Mouse (Mus musculus): ENCODE measurements around the gene Surf2. TPM values are rescaled to one million over a fixed set of nuclear protein-coding genes. Genes with fewer than 3 reads are reported as not detected.

The Surf2 gene
- polyA plus RNA-seq, 1 experiment from 2014 or later = 38.1 TPM

GRCm38 (mm10) chr2:26902467-26903220 is 13.5 kb upstream of the Surf2 start, which contains the start of gene Surf6:
Gene Surf6, minus strand, starts transcription at chr2:26902879.
- peaks cover 32% of the 10 kb centered on the region for H3K36me3 ChIP-seq (ENCODE audit: control insufficient read depth, insufficient read depth)

GRCm38 (mm10) chr2:26903311-26903710 is 12.9 kb upstream of the Surf2 start:
- H3K4me1 ChIP-seq (ENCODE audit: control insufficient read depth, insufficient read depth, low read length) = peaks cover 11% of the 10 kb centered on the region
- 14% methylated on average over 7 of the region's 7 CpGs for WGBS
- peak overlapping the region; percentile 61 for H3K4me3 ChIP-seq (ENCODE audit: low read length)
- peak overlapping the region; percentile 74 for H3K9ac ChIP-seq (ENCODE audit: low read length)
- H3K36me3 ChIP-seq (ENCODE audit: control insufficient read depth, insufficient read depth) = peaks cover 33% of the 10 kb centered on the region
- H3K27ac ChIP-seq (ENCODE audit: low read length) = peak overlapping the region; percentile 65
- ATAC-seq (replicated peaks; ENCODE audit: extremely low read depth, insufficient read depth, low FRiP score) = no peak
- H3K4me2 ChIP-seq (ENCODE audit: low read depth, low read length) = peak overlapping the region; percentile 73
- H3K27me3 ChIP-seq (ENCODE audit: control insufficient read depth, insufficient read depth, low read length) = no peaks in the 10 kb centered on the region
- no peaks in the 10 kb centered on the region for H3K9me3 ChIP-seq (replicated peaks; ENCODE audit: control insufficient read depth, low read length)

More at GRCm38 (mm10) chr2:26902467-26903220, 13.5 kb upstream of the Surf2 start, which contains the start of gene Surf6:
- H3K9me3 ChIP-seq (replicated peaks; ENCODE audit: control insufficient read depth, low read length) = no peaks in the 10 kb centered on the region
- H3K4me1 ChIP-seq (ENCODE audit: control insufficient read depth, insufficient read depth, low read length) = peaks cover 11% of the 10 kb centered on the region
- ATAC-seq (replicated peaks; ENCODE audit: extremely low read depth, insufficient read depth, low FRiP score) = peak; percentile 93
- no peaks in the 10 kb centered on the region for H3K27me3 ChIP-seq (ENCODE audit: control insufficient read depth, insufficient read depth, low read length)
- H3K9ac ChIP-seq (ENCODE audit: low read length) = peak within 1 kb of the TSS; percentile 74
- under 1% methylated on average over 41 of the region's 41 CpGs for WGBS
- H3K4me3 ChIP-seq (ENCODE audit: low read length) = peak within 1 kb of the TSS; percentile 61
- H3K27ac ChIP-seq (ENCODE audit: low read length) = peak within 1 kb of the TSS; percentile 65
- H3K4me2 ChIP-seq (ENCODE audit: low read depth, low read length) = peak within 1 kb of the TSS; percentile 73

- H3K27me3 ChIP-seq (ENCODE audit: control insufficient read depth, insufficient read depth, low read length) = no peaks in the 10 kb centered on the region
- H3K4me3 ChIP-seq (ENCODE audit: low read length) = no peak overlapping the region
- H3K4me1 ChIP-seq (ENCODE audit: control insufficient read depth, insufficient read depth, low read length) = peaks cover 25% of the 10 kb centered on the region
- ATAC-seq (replicated peaks; ENCODE audit: extremely low read depth, insufficient read depth, low FRiP score) = no peak
- H3K4me2 ChIP-seq (ENCODE audit: low read depth, low read length) = no peak overlapping the region
- no peaks in the 10 kb centered on the region for H3K9me3 ChIP-seq (replicated peaks; ENCODE audit: control insufficient read depth, low read length)
- 75% methylated on average over 2 of the region's 2 CpGs for WGBS
- peaks cover 18% of the 10 kb centered on the region for H3K36me3 ChIP-seq (ENCODE audit: control insufficient read depth, insufficient read depth)
- H3K9ac ChIP-seq (ENCODE audit: low read length) = no peak overlapping the region
- H3K27ac ChIP-seq (ENCODE audit: low read length) = no peak overlapping the region
Measured at GRCm38 (mm10) chr2:26905936-26906335, 10.2 kb upstream of the Surf2 start.

GRCm38 (mm10) chr2:26906431-26906830 is 9.7 kb upstream of the Surf2 start:
- H3K4me3 ChIP-seq (ENCODE audit: low read length) = no peak overlapping the region
- H3K36me3 ChIP-seq (ENCODE audit: control insufficient read depth, insufficient read depth) = peaks cover 18% of the 10 kb centered on the region

GRCm38 (mm10) chr2:26907109-26907508 is 9.1 kb upstream of the Surf2 start:
- Histone ChIP-seq H3K36me3 (ENCODE audit: control insufficient read depth, insufficient read depth) (peaks cover 19% of the 10 kb centered on the region), H3K4me1 (ENCODE audit: control insufficient read depth, insufficient read depth, low read length) (peaks cover 27% of the 10 kb centered on the region), H3K9me3 (replicated peaks; ENCODE audit: control insufficient read depth, low read length) (no peaks in the 10 kb centered on the region), H3K9ac (ENCODE audit: low read length) (no peak overlapping the region), H3K4me3 (ENCODE audit: low read length) (no peak overlapping the region), H3K27ac (ENCODE audit: low read length) (no peak overlapping the region), H3K27me3 (ENCODE audit: control insufficient read depth, insufficient read depth, low read length) (no peaks in the 10 kb centered on the region), H3K4me2 (ENCODE audit: low read depth, low read length) (no peak overlapping the region)
- 56% methylated on average over 4 of the region's 4 CpGs for WGBS
- ATAC-seq (replicated peaks; ENCODE audit: extremely low read depth, insufficient read depth, low FRiP score) = no peak

More at GRCm38 (mm10) chr2:26906431-26906830, 9.7 kb upstream of the Surf2 start:
- no peak overlapping the region for H3K27ac ChIP-seq (ENCODE audit: low read length)
- peaks cover 25% of the 10 kb centered on the region for H3K4me1 ChIP-seq (ENCODE audit: control insufficient read depth, insufficient read depth, low read length)
- H3K9me3 ChIP-seq (replicated peaks; ENCODE audit: control insufficient read depth, low read length) = no peaks in the 10 kb centered on the region
- WGBS = 96% methylated on average over 3 of the region's 3 CpGs
- ATAC-seq (replicated peaks; ENCODE audit: extremely low read depth, insufficient read depth, low FRiP score) = no peak
- no peaks in the 10 kb centered on the region for H3K27me3 ChIP-seq (ENCODE audit: control insufficient read depth, insufficient read depth, low read length)
- H3K9ac ChIP-seq (ENCODE audit: low read length) = no peak overlapping the region
- no peak overlapping the region for H3K4me2 ChIP-seq (ENCODE audit: low read depth, low read length)

GRCm38 (mm10) chr2:26908710-26909386 is 7.3 kb upstream of the Surf2 start:
- Histone ChIP-seq H3K4me3 (ENCODE audit: low read length) (peak overlapping the region; percentile 91), H3K4me1 (ENCODE audit: control insufficient read depth, insufficient read depth, low read length) (peaks cover 25% of the 10 kb centered on the region), H3K4me2 (ENCODE audit: low read depth, low read length) (peak overlapping the region; percentile 89), H3K27ac (ENCODE audit: low read length) (no peak overlapping the region), H3K9ac (ENCODE audit: low read length) (peak overlapping the region; percentile 42), H3K27me3 (ENCODE audit: control insufficient read depth, insufficient read depth, low read length) (no peaks in the 10 kb centered on the region), H3K9me3 (replicated peaks; ENCODE audit: control insufficient read depth, low read length) (no peaks in the 10 kb centered on the region), H3K36me3 (ENCODE audit: control insufficient read depth, insufficient read depth) (peaks cover 36% of the 10 kb centered on the region)
- WGBS = 74% methylated on average over 18 of the region's 18 CpGs
- no peak for ATAC-seq (replicated peaks; ENCODE audit: extremely low read depth, insufficient read depth, low FRiP score)

GRCm38 (mm10) chr2:26909387-26909784 is 6.8 kb upstream of the Surf2 start:
- H3K27me3 ChIP-seq (ENCODE audit: control insufficient read depth, insufficient read depth, low read length) = no peaks in the 10 kb centered on the region
- H3K4me1 ChIP-seq (ENCODE audit: control insufficient read depth, insufficient read depth, low read length) = peaks cover 25% of the 10 kb centered on the region
- H3K4me2 ChIP-seq (ENCODE audit: low read depth, low read length) = peak overlapping the region; percentile 89
- peak overlapping the region; percentile 92 for H3K27ac ChIP-seq (ENCODE audit: low read length)
- H3K36me3 ChIP-seq (ENCODE audit: control insufficient read depth, insufficient read depth) = peaks cover 42% of the 10 kb centered on the region
- no peak for ATAC-seq (replicated peaks; ENCODE audit: extremely low read depth, insufficient read depth, low FRiP score)
- no peaks in the 10 kb centered on the region for H3K9me3 ChIP-seq (replicated peaks; ENCODE audit: control insufficient read depth, low read length)
- peak overlapping the region; percentile 94 for H3K9ac ChIP-seq (ENCODE audit: low read length)
- H3K4me3 ChIP-seq (ENCODE audit: low read length) = peak overlapping the region; percentile 91

- Histone ChIP-seq H3K27ac (ENCODE audit: low read length) (peak within 1 kb of the TSS; percentile 92), H3K4me2 (ENCODE audit: low read depth, low read length) (peak within 1 kb of the TSS; percentile 99), H3K4me1 (ENCODE audit: control insufficient read depth, insufficient read depth, low read length) (peaks cover 28% of the 10 kb centered on the region), H3K9ac (ENCODE audit: low read length) (peak within 1 kb of the TSS; percentile 94), H3K27me3 (ENCODE audit: control insufficient read depth, insufficient read depth, low read length) (no peaks in the 10 kb centered on the region), H3K9me3 (replicated peaks; ENCODE audit: control insufficient read depth, low read length) (no peaks in the 10 kb centered on the region), H3K36me3 (ENCODE audit: control insufficient read depth, insufficient read depth) (peaks cover 43% of the 10 kb centered on the region), H3K4me3 (ENCODE audit: low read length) (peak within 1 kb of the TSS; percentile 91)
- under 1% methylated on average over 74 of the region's 74 CpGs for WGBS
- ATAC-seq (replicated peaks; ENCODE audit: extremely low read depth, insufficient read depth, low FRiP score) = peak; percentile 95
Measured at GRCm38 (mm10) chr2:26910124-26910993, 5.8 kb upstream of the Surf2 start, which contains the start of the genes Med22 and Rpl7a. Gene Med22, minus strand, starts transcription at chr2:26910677. Gene Rpl7a, plus strand, starts transcription at chr2:26910764.
